Mouse (Mus musculus) lung, embryonic 14.5 days (tissue): Measurements from ENCODE around the gene Cpe. TPM values are rescaled to one million over a fixed set of nuclear protein-coding genes. Genes with fewer than 3 reads are reported as not detected.

Experiments used
- ATAC-seq: fragments of 200-750 bp; cut with Nextera tagmentation; 2 replicates; pipeline ENCODE4 v1.8.0; 2017; ENCODE audit warnings: mild to moderate bottlenecking, moderate TSS enrichment, moderate library complexity; ENCODE audit not compliant: insufficient read depth
- DNase-seq: peaks from one replicate; pipeline ENCODE4 v3.0.0-alpha.2; 2015
- H3K27ac ChIP-seq: fragments of 300-500 bp; sonication (generic); 2 replicates; pipeline ENCODE4 v1.5.1; 2014; ENCODE audit warnings: low read depth, mild to moderate bottlenecking, moderate library complexity
- H3K27me3 ChIP-seq: fragments of 300-500 bp; sonication (generic); 2 replicates; pipeline ENCODE4 v1.6.1; 2014; ENCODE audit warnings: low read length, control low read depth; ENCODE audit not compliant: insufficient read depth
- H3K36me3 ChIP-seq: fragments of 300-500 bp; sonication (generic); 2 replicates; pipeline ENCODE4 v1.6.1; 2014; ENCODE audit warnings: control low read depth; ENCODE audit not compliant: insufficient read depth
- H3K4me1 ChIP-seq: fragments of 300-500 bp; sonication (generic); 2 replicates; pipeline ENCODE4 v1.6.1; 2014; ENCODE audit warnings: antibody characterized with exemption, control low read depth; ENCODE audit not compliant: insufficient read depth
- H3K4me2 ChIP-seq: fragments of 300-500 bp; sonication (generic); 2 replicates; pipeline ENCODE4 v1.6.1; 2014; ENCODE audit warnings: mild to moderate bottlenecking
- H3K4me3 ChIP-seq: fragments of 300-500 bp; sonication (generic); 2 replicates; pipeline ENCODE4 v1.5.1; 2014; ENCODE audit warnings: low read depth, low read length
- H3K9ac ChIP-seq: fragments of 300-500 bp; sonication (generic); 2 replicates; pipeline ENCODE4 v1.6.1; 2014
- H3K9me3 ChIP-seq: fragments of 300-500 bp; sonication (generic); 2 replicates; pipeline ENCODE4 v1.6.1; 2016; ENCODE audit warnings: low read depth, low read length, control low read depth
- CTCF ChIP-seq: IDR thresholded peaks from 2 replicates; pipeline ENCODE4 v1.5.1; 2016; ENCODE audit warnings: antibody characterized with exemption, low read depth
- WGBS: fragments of 180-500 bp; shearing (Covaris S2); extraction: QIAGEN DNeasy Blood & Tissue Kit; methylation state at CpG from one replicate; pipeline ENCODE4 v1.1.7; 2014; 5-methylcytosine and 5-hydroxymethylcytosine counted together
- polyA plus RNA-seq: library from polyadenylated mRNA; unstranded; fragments of >200 nt; fragmentation: Nextera tagmentation; extraction: Ambion mirVana; gene quantifications from 2 replicates; pipeline ENCODE4 v1.2.1, GENCODE M21; 2014

The Cpe gene
- polyA plus RNA-seq, 1 experiment from 2014 or later: 30.6 TPM

DNA sequence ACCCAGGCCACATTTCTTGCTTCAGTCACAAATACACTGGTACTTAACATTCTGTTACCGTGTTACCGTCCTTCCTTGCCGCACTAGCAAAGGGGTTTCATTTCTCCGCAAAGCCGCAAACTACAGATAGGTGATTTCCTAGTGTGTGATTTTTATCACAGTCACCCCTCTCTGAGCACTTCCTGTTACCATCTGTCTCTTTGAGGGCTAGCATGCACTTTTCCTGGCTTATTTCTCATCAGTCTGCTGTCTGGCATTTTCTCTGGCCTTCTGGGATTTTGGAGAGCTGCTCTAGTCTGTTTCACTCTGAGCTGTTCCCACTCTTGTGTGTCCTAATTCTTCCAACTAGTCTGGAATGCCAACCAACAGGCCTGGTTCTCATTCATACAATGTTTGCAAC is 33.8 kb downstream of the Cpe start:
- DNase-seq (no peak), ATAC-seq (no peak)
- H3K9me3 ChIP-seq: no peaks in the 10 kb centered on the region
- no peak overlapping the region for H3K9ac ChIP-seq
- no peak overlapping the region for H3K4me2 ChIP-seq
- 82% methylated on average over 5 of the region's 5 CpGs for WGBS
- H3K27ac ChIP-seq: no peak overlapping the region
- H3K27me3 ChIP-seq: no peaks in the 10 kb centered on the region
- H3K4me3 ChIP-seq: no peak overlapping the region
- no peaks in the 10 kb centered on the region for H3K4me1 ChIP-seq
- TF ChIP-seq CTCF: no peak
- no peaks in the 10 kb centered on the region for H3K36me3 ChIP-seq

DNA sequence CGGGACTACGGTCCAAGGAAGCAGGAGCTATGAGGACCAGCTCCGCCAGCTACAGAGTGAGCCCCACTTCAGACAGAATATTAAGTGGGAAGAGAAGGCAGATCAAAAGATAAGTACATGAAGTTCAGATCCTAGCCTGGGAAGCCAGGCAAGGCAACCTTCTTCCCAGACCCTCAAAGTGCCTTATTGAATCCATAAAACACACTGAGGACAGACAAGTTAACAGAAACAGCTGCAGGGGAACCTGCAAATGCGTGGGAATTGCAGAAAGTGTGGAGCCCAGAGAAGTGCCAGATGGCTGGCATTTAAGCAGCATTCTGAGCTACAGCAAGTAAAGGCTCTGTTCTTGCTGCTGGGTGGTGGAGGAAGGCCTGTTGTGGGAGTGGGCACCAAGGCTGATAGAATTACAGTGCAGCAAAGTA is 34.9 kb downstream of the Cpe start:
- no peak overlapping the region for H3K4me3 ChIP-seq
- no peak overlapping the region for H3K27ac ChIP-seq
- no peaks in the 10 kb centered on the region for H3K9me3 ChIP-seq
- no peaks in the 10 kb centered on the region for H3K27me3 ChIP-seq
- H3K36me3 ChIP-seq: no peaks in the 10 kb centered on the region
- no peak for ATAC-seq
- no peak overlapping the region for H3K4me2 ChIP-seq
- H3K9ac ChIP-seq: no peak overlapping the region
- no peak for TF ChIP-seq CTCF
- H3K4me1 ChIP-seq: no peaks in the 10 kb centered on the region
- 89% methylated on average over 4 of the region's 4 CpGs for WGBS
- no peak for DNase-seq

DNA sequence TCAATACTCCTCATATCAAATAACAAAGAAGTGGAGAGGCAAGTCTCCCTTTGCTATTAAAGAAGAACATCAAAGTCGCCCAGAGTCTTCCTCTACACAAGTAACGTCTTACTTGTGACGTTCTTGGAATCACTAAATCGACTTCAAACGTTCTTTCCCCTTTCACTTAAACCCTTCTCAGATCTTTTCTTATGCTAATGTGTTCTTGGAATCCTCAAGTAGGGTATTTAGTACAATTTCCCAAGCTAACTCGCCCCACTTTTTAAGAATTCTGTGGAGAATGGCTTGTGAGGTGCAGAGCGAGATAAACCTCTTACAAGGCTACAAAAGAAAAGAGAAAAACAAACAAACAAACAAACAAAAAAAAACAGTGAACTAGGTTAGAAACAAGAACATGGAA is 35.3 kb downstream of the Cpe start:
- Histone ChIP-seq H3K27me3 (no peaks in the 10 kb centered on the region), H3K27ac (no peak overlapping the region), H3K4me1 (no peaks in the 10 kb centered on the region), H3K4me2 (no peak overlapping the region), H3K9me3 (no peaks in the 10 kb centered on the region), H3K36me3 (no peaks in the 10 kb centered on the region), H3K4me3 (no peak overlapping the region), H3K9ac (no peak overlapping the region)
- 43% methylated on average over 7 of the region's 7 CpGs for WGBS
- no peak for DNase-seq
- no peak for ATAC-seq
- TF ChIP-seq CTCF: no peak

- no peak overlapping the region for H3K9ac ChIP-seq
- no peak for TF ChIP-seq CTCF
- ATAC-seq: no peak
- H3K9me3 ChIP-seq: no peaks in the 10 kb centered on the region
- H3K4me1 ChIP-seq: no peaks in the 10 kb centered on the region
- H3K27ac ChIP-seq: no peak overlapping the region
- no peaks in the 10 kb centered on the region for H3K27me3 ChIP-seq
- H3K36me3 ChIP-seq: no peaks in the 10 kb centered on the region
- H3K4me2 ChIP-seq: no peak overlapping the region
- no peak for DNase-seq
- no peak overlapping the region for H3K4me3 ChIP-seq
- WGBS: 85% methylated on average over 6 of the region's 6 CpGs
These were observed 37.0 kb downstream of the Cpe start for GRCm38 (mm10) chr8:64655887-64656286.

DNA sequence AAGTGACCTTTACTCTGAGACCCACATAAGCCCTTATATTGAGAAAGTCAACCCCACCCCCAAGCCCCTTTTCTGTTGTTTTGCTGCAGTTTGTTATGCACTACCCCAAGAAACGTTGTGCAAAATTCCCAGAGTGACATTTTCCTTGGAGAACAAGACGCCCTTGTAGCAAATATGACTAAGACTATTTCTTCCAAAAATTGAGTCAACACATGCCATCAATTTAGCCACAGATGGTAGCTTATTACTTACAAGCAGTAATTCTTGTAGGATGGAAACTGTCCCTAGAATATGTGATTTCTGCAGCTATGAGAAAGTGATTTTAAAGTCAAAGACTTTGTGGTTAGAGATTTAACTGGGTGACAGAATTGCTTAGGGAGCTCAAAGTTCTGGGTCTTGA is 37.8 kb downstream of the Cpe start:
- H3K27ac ChIP-seq: no peak overlapping the region
- no peak for ATAC-seq
- 83% methylated on average over 2 of the region's 2 CpGs for WGBS
- H3K4me2 ChIP-seq: no peak overlapping the region
- no peaks in the 10 kb centered on the region for H3K9me3 ChIP-seq
- no peaks in the 10 kb centered on the region for H3K36me3 ChIP-seq
- H3K9ac ChIP-seq: no peak overlapping the region
- no peaks in the 10 kb centered on the region for H3K4me1 ChIP-seq
- no peak for DNase-seq
- no peaks in the 10 kb centered on the region for H3K27me3 ChIP-seq
- H3K4me3 ChIP-seq: no peak overlapping the region
- TF ChIP-seq CTCF: no peak

- Histone ChIP-seq H3K4me2 (no peak overlapping the region), H3K36me3 (no peaks in the 10 kb centered on the region), H3K9ac (no peak overlapping the region), H3K27me3 (no peaks in the 10 kb centered on the region), H3K27ac (no peak overlapping the region), H3K9me3 (no peaks in the 10 kb centered on the region), H3K4me3 (no peak overlapping the region), H3K4me1 (no peaks in the 10 kb centered on the region)
- TF ChIP-seq CTCF: no peak
- DNase-seq (no peak), ATAC-seq (no peak)
These were observed 40.6 kb downstream of the Cpe start for GRCm38 (mm10) chr8:64652285-64652684.

DNA sequence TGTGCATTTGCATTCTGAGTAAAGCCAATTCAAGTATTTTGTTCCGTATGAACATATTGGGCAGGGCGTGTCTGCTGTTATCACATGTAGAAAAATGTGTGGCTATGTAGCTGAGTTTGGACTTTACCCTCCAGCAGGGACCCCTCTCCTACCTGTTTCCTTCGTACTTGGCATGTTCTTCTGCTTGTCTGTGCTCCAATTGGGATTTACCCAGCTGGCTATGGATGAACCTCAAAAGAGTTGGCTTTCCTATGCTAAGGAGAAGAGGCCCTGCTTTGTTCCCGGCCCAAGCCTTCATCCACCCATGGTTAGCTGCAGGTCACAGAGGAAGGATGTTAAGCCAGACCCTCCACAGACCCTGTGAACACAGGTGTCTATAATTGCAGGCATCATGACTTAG is 44.8 kb downstream of the Cpe start:
- WGBS: 82% methylated on average over 4 of the region's 4 CpGs
- DNase-seq: no peak

GRCm38 (mm10) chr8:64647148-64647547 is 45.7 kb downstream of the Cpe start:
- WGBS: 90% methylated on average over 3 of the region's 3 CpGs
- no peak overlapping the region for H3K27ac ChIP-seq

More for the DNA sequence above, 44.8 kb downstream of the Cpe start:
- Histone ChIP-seq H3K4me3 (no peak overlapping the region), H3K4me1 (no peaks in the 10 kb centered on the region), H3K36me3 (no peaks in the 10 kb centered on the region), H3K27me3 (no peaks in the 10 kb centered on the region), H3K27ac (no peak overlapping the region), H3K9ac (no peak overlapping the region), H3K9me3 (no peaks in the 10 kb centered on the region), H3K4me2 (no peak overlapping the region)
- no peak for ATAC-seq
- no peak for TF ChIP-seq CTCF

More at GRCm38 (mm10) chr8:64647148-64647547, 45.7 kb downstream of the Cpe start:
- Histone ChIP-seq H3K9ac (no peak overlapping the region), H3K4me3 (no peak overlapping the region), H3K27me3 (no peaks in the 10 kb centered on the region), H3K36me3 (no peaks in the 10 kb centered on the region), H3K4me1 (no peaks in the 10 kb centered on the region), H3K9me3 (no peaks in the 10 kb centered on the region), H3K4me2 (no peak overlapping the region)
- ATAC-seq: no peak
- DNase-seq: no peak
- no peak for TF ChIP-seq CTCF
